Mouse (Mus musculus): ENCODE measurements around the gene Mdfic. TPM values are rescaled to one million over a fixed set of nuclear protein-coding genes. Genes with fewer than 3 reads are reported as not detected.

Gene Mdfic
- total and polyA plus RNA-seq, 3 experiments, result 0.05 TPM; not detected in 2

GRCm38 (mm10) chr6:15830651-15831050 lies 110.2 kb downstream of the Mdfic start:
- H3K27me3 ChIP-seq (ENCODE audit: insufficient read depth, low read length), result no peaks in the 10 kb centered on the region
- no peak for ATAC-seq (ENCODE audit: extremely low read depth, insufficient number of reproducible peaks, low FRiP score, poor library complexity, severe bottlenecking)
- no peak overlapping the region for H3K4me3 ChIP-seq (ENCODE audit: low read depth, low read length)
- no peaks in the 10 kb centered on the region for H3K36me3 ChIP-seq (replicated peaks)
- no peaks in the 10 kb centered on the region for H3K4me1 ChIP-seq (ENCODE audit: insufficient read depth, low read depth, low read length)
- DNase-seq (ENCODE audit: low spot score), result no peak
- no peak for TF ChIP-seq GATA1 (IDR thresholded peaks at IDR 0.05; ENCODE audit: borderline replicate concordance, low read length)
- no peak for TF ChIP-seq TAL1 (conservative IDR thresholded peaks at IDR 0.05; ENCODE audit: low read depth, low read length)
- TF ChIP-seq CTCF (IDR thresholded peaks at IDR 0.05; ENCODE audit: low read depth, low read length), result no peak
- no peak for TF ChIP-seq POLR2AphosphoS5 (IDR thresholded peaks at IDR 0.05; ENCODE audit: insufficient replicate concordance, low read depth, low read length)
- no peak for TF ChIP-seq GATA2 (IDR thresholded peaks at IDR 0.05; ENCODE audit: borderline replicate concordance, low read depth, low read length)
- peaks cover 2% of the 10 kb centered on the region for H3K9me3 ChIP-seq (replicated peaks)

- peaks cover 2% of the 10 kb centered on the region for H3K9me3 ChIP-seq (replicated peaks)
- DNase-seq (ENCODE audit: low spot score) (no peak), ATAC-seq (ENCODE audit: extremely low read depth, insufficient number of reproducible peaks, low FRiP score, poor library complexity, severe bottlenecking) (no peak)
- no peaks in the 10 kb centered on the region for H3K4me1 ChIP-seq (ENCODE audit: insufficient read depth, low read depth, low read length)
- no peak overlapping the region for H3K4me3 ChIP-seq (ENCODE audit: low read depth, low read length)
- TF ChIP-seq CTCF (IDR thresholded peaks at IDR 0.05; ENCODE audit: low read depth, low read length) (no peak), GATA2 (IDR thresholded peaks at IDR 0.05; ENCODE audit: borderline replicate concordance, low read depth, low read length) (no peak), GATA1 (IDR thresholded peaks at IDR 0.05; ENCODE audit: borderline replicate concordance, low read length) (no peak), POLR2AphosphoS5 (IDR thresholded peaks at IDR 0.05; ENCODE audit: insufficient replicate concordance, low read depth, low read length) (no peak), TAL1 (conservative IDR thresholded peaks at IDR 0.05; ENCODE audit: low read depth, low read length) (no peak)
- H3K27me3 ChIP-seq (ENCODE audit: insufficient read depth, low read length), result no peaks in the 10 kb centered on the region
- no peaks in the 10 kb centered on the region for H3K36me3 ChIP-seq (replicated peaks)
Observed at GRCm38 (mm10) chr6:15837695-15838094, 117.2 kb downstream of the Mdfic start.

- ATAC-seq (ENCODE audit: extremely low read depth, insufficient number of reproducible peaks, low FRiP score, poor library complexity, severe bottlenecking) (no peak), DNase-seq (ENCODE audit: low spot score) (no peak)
- Histone ChIP-seq H3K4me3 (ENCODE audit: low read depth, low read length) (no peak overlapping the region), H3K27me3 (ENCODE audit: insufficient read depth, low read length) (no peaks in the 10 kb centered on the region), H3K4me1 (ENCODE audit: insufficient read depth, low read depth, low read length) (no peaks in the 10 kb centered on the region), H3K36me3 (replicated peaks) (no peaks in the 10 kb centered on the region), H3K9me3 (replicated peaks) (no peaks in the 10 kb centered on the region; the same call in 1 of the 2 replicates)
- TF ChIP-seq POLR2AphosphoS5 (IDR thresholded peaks at IDR 0.05; ENCODE audit: insufficient replicate concordance, low read depth, low read length) (no peak), GATA1 (IDR thresholded peaks at IDR 0.05; ENCODE audit: borderline replicate concordance, low read length) (no peak), CTCF (IDR thresholded peaks at IDR 0.05; ENCODE audit: low read depth, low read length) (no peak), GATA2 (IDR thresholded peaks at IDR 0.05; ENCODE audit: borderline replicate concordance, low read depth, low read length) (no peak), TAL1 (conservative IDR thresholded peaks at IDR 0.05; ENCODE audit: low read depth, low read length) (no peak)
Observed at GRCm38 (mm10) chr6:15839831-15840230, 119.4 kb downstream of the Mdfic start.

- H3K36me3 ChIP-seq (replicated peaks), result no peaks in the 10 kb centered on the region
- no peaks in the 10 kb centered on the region for H3K27me3 ChIP-seq (ENCODE audit: insufficient read depth, low read length)
- no peaks in the 10 kb centered on the region; the same call in 1 of the 2 replicates for H3K9me3 ChIP-seq (replicated peaks)
- no peak for DNase-seq (ENCODE audit: low spot score)
- H3K4me1 ChIP-seq (ENCODE audit: insufficient read depth, low read depth, low read length), result no peaks in the 10 kb centered on the region
- no peak overlapping the region for H3K4me3 ChIP-seq (ENCODE audit: low read depth, low read length)
- no peak for ATAC-seq (ENCODE audit: extremely low read depth, insufficient number of reproducible peaks, low FRiP score, poor library complexity, severe bottlenecking)
- TF ChIP-seq GATA2 (IDR thresholded peaks at IDR 0.05; ENCODE audit: borderline replicate concordance, low read depth, low read length), result no peak
- no peak for TF ChIP-seq TAL1 (conservative IDR thresholded peaks at IDR 0.05; ENCODE audit: low read depth, low read length)
- no peak for TF ChIP-seq GATA1 (IDR thresholded peaks at IDR 0.05; ENCODE audit: borderline replicate concordance, low read length)
- no peak for TF ChIP-seq POLR2AphosphoS5 (IDR thresholded peaks at IDR 0.05; ENCODE audit: insufficient replicate concordance, low read depth, low read length)
- TF ChIP-seq CTCF (IDR thresholded peaks at IDR 0.05; ENCODE audit: low read depth, low read length), result no peak
Observed at GRCm38 (mm10) chr6:15840429-15840828, 120.0 kb downstream of the Mdfic start.

GRCm38 (mm10) chr6:15841476-15842209 lies 121.2 kb downstream of the Mdfic start:
- H3K9me3 ChIP-seq (replicated peaks), result no peaks in the 10 kb centered on the region
- DNase-seq (ENCODE audit: low spot score) (no peak), ATAC-seq (ENCODE audit: extremely low read depth, insufficient number of reproducible peaks, low FRiP score, poor library complexity, severe bottlenecking) (no peak)
- H3K4me3 ChIP-seq (ENCODE audit: low read depth, low read length), result no peak overlapping the region
- H3K4me1 ChIP-seq (ENCODE audit: insufficient read depth, low read depth, low read length), result no peaks in the 10 kb centered on the region
- no peak for TF ChIP-seq GATA1 (IDR thresholded peaks at IDR 0.05; ENCODE audit: borderline replicate concordance, low read length)
- H3K27me3 ChIP-seq (ENCODE audit: insufficient read depth, low read length), result no peaks in the 10 kb centered on the region
- H3K36me3 ChIP-seq (replicated peaks), result no peaks in the 10 kb centered on the region

GRCm38 (mm10) chr6:15843295-15843694 lies 122.8 kb downstream of the Mdfic start:
- ATAC-seq (ENCODE audit: extremely low read depth, insufficient number of reproducible peaks, low FRiP score, poor library complexity, severe bottlenecking) (no peak), DNase-seq (ENCODE audit: low spot score) (no peak)
- H3K9me3 ChIP-seq (replicated peaks), result no peaks in the 10 kb centered on the region
- H3K36me3 ChIP-seq (replicated peaks), result no peaks in the 10 kb centered on the region
- TF ChIP-seq TAL1 (conservative IDR thresholded peaks at IDR 0.05; ENCODE audit: low read depth, low read length), result no peak
- TF ChIP-seq GATA2 (IDR thresholded peaks at IDR 0.05; ENCODE audit: borderline replicate concordance, low read depth, low read length), result no peak
- no peak for TF ChIP-seq POLR2AphosphoS5 (IDR thresholded peaks at IDR 0.05; ENCODE audit: insufficient replicate concordance, low read depth, low read length)
- TF ChIP-seq CTCF (IDR thresholded peaks at IDR 0.05; ENCODE audit: low read depth, low read length), result no peak
- TF ChIP-seq GATA1 (IDR thresholded peaks at IDR 0.05; ENCODE audit: borderline replicate concordance, low read length), result no peak
- H3K4me1 ChIP-seq (ENCODE audit: insufficient read depth, low read depth, low read length), result no peaks in the 10 kb centered on the region
- no peak overlapping the region for H3K4me3 ChIP-seq (ENCODE audit: low read depth, low read length)
- H3K27me3 ChIP-seq (ENCODE audit: insufficient read depth, low read length), result no peaks in the 10 kb centered on the region

All from G1E (cell line).